Mouse (Mus musculus) megakaryocyte, embryonic 14.5 days (primary cell): ENCODE measurements around the gene Zfp639.

Experiments
- FLI1 ChIP-seq: IDR thresholded peaks from 2 replicates; pipeline ENCODE4 v1.6.1; 2012; ENCODE audit warnings: low read length, inconsistent platforms, mixed read lengths
- GATA1 ChIP-seq: IDR thresholded peaks from 3 replicates; pipeline ENCODE4 v1.6.1; 2012; ENCODE audit warnings: mixed read lengths, low read length, inconsistent platforms, borderline replicate concordance

GRCm38 (mm10) chr3:32473184-32473583, 36.9 kb upstream of the Zfp639 start:
- TF ChIP-seq GATA1 (no peak), FLI1 (no peak)
